Mouse (Mus musculus): ENCODE measurements at regions not wholly inside any gene's neighbourhood (a gene's known extent, or its start where the extent isn't known, plus 50 kb on each side); places are given as distances from the start of the nearest gene placed in this dataset.
A peak's percentile ranks its signal among the peaks of the same experiment; 100 is the strongest.

DNA sequence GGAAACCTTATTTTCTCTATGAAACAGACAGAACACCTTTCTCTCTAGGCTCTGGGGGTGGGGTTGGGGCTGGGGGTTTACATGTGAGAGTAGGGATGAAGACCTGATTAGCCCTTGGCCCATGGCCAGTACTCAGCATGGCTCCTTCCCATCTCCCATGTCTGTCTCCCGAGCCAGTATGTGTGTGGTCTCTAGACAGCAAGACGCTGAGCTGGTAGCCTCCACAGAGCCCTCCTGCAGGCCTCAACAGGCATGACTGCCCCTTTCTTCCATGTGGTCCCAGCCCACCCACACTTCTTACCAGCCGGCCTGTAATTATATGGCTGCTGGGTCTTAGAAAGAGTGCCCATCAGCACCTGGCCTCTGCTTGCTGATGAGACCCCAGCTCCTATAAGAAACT lies 84.2 kb upstream of the Bod1 start:
- Histone ChIP-seq H3K4me3 (ENCODE audit: insufficient read depth, low read depth, low read length) (no peak overlapping the region), H3K36me3 (ENCODE audit: control insufficient read depth, insufficient read depth, low read length) (no peaks in the 10 kb centered on the region), H3K27me3 (replicated peaks; ENCODE audit: control insufficient read depth, insufficient read depth, low read length) (no peaks in the 10 kb centered on the region), H3K27ac (ENCODE audit: insufficient read depth, low read depth, low read length) (no peak overlapping the region), H3K4me1 (ENCODE audit: control insufficient read depth, insufficient read depth, low read length) (peaks cover 4% of the 10 kb centered on the region)
- TF ChIP-seq CTCF (conservative IDR thresholded peaks at IDR 0.05; ENCODE audit: insufficient read depth, insufficient read length, low read depth, low read length) (no peak), POLR2A (IDR thresholded peaks at IDR 0.05; ENCODE audit: low read depth, low read length) (no peak)
- WGBS: 96% methylated on average over 3 of the region's 3 CpGs
- no peak for DNase-seq

- no peak for TF ChIP-seq CTCF (conservative IDR thresholded peaks at IDR 0.05; ENCODE audit: insufficient read depth, insufficient read length, low read depth, low read length)
- TF ChIP-seq POLR2A (IDR thresholded peaks at IDR 0.05; ENCODE audit: low read depth, low read length): no peak
- 76% methylated on average over 10 of the region's 10 CpGs for WGBS
- Histone ChIP-seq H3K4me3 (ENCODE audit: insufficient read depth, low read depth, low read length) (no peak overlapping the region), H3K27me3 (replicated peaks; ENCODE audit: control insufficient read depth, insufficient read depth, low read length) (no peaks in the 10 kb centered on the region), H3K27ac (ENCODE audit: insufficient read depth, low read depth, low read length) (0 out of 2 replicates have a peak overlapping the region, but pooled peaks have one; percentile 7), H3K36me3 (ENCODE audit: control insufficient read depth, insufficient read depth, low read length) (no peaks in the 10 kb centered on the region), H3K4me1 (ENCODE audit: control insufficient read depth, insufficient read depth, low read length) (peaks cover 4% of the 10 kb centered on the region)
- DNase-seq: peak; percentile 67
Observed at GRCm38 (mm10) chr11:31756355-31757145, 84.9 kb upstream of the Bod1 start.

GRCm38 (mm10) chr11:31759868-31760765 lies 88.4 kb upstream of the Bod1 start:
- Histone ChIP-seq H3K27ac (ENCODE audit: insufficient read depth, low read depth, low read length) (no peak overlapping the region), H3K27me3 (replicated peaks; ENCODE audit: control insufficient read depth, insufficient read depth, low read length) (no peaks in the 10 kb centered on the region), H3K36me3 (ENCODE audit: control insufficient read depth, insufficient read depth, low read length) (no peaks in the 10 kb centered on the region), H3K4me3 (ENCODE audit: insufficient read depth, low read depth, low read length) (no peak overlapping the region), H3K4me1 (ENCODE audit: control insufficient read depth, insufficient read depth, low read length) (peaks cover 4% of the 10 kb centered on the region)
- peak; percentile 41 for DNase-seq
- 63% methylated on average over 9 of the region's 9 CpGs for WGBS
- TF ChIP-seq CTCF (conservative IDR thresholded peaks at IDR 0.05; ENCODE audit: insufficient read depth, insufficient read length, low read depth, low read length) (0 out of 2 replicates have a peak, but pooled peaks have one; percentile 22), POLR2A (IDR thresholded peaks at IDR 0.05; ENCODE audit: low read depth, low read length) (no peak)

GRCm38 (mm10) chr11:31763856-31764255 lies 92.2 kb upstream of the Bod1 start:
- Histone ChIP-seq H3K4me3 (ENCODE audit: insufficient read depth, low read depth, low read length) (no peak overlapping the region), H3K4me1 (ENCODE audit: control insufficient read depth, insufficient read depth, low read length) (peaks cover 20% of the 10 kb centered on the region), H3K27me3 (replicated peaks; ENCODE audit: control insufficient read depth, insufficient read depth, low read length) (no peaks in the 10 kb centered on the region), H3K27ac (ENCODE audit: insufficient read depth, low read depth, low read length) (no peak overlapping the region), H3K36me3 (ENCODE audit: control insufficient read depth, insufficient read depth, low read length) (no peaks in the 10 kb centered on the region)
- DNase-seq: no peak
- 89% methylated on average over 3 of the region's 3 CpGs for WGBS
- no peak for TF ChIP-seq CTCF (conservative IDR thresholded peaks at IDR 0.05; ENCODE audit: insufficient read depth, insufficient read length, low read depth, low read length)
- TF ChIP-seq POLR2A (IDR thresholded peaks at IDR 0.05; ENCODE audit: low read depth, low read length): no peak

DNA sequence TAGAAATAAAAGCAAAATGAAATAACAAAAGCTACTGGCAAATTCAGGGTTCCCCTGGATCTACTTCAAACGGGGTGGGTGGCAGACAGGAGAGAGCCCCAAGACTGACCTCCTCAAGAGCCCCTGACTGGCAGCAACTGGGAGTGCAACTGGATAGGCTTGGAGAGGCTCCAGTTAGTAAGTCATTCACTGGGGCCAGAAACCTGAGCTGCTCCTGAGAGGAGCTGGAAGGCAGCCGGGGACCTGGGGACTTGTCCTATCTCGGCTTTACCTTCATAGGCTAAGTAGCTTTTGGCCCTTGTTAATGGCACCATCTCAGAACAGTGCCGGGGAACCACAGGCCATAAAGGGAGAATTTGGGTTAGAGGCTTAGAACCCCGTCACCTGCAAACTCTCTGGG lies 94.6 kb upstream of the Bod1 start:
- H3K27me3 ChIP-seq (replicated peaks; ENCODE audit: control insufficient read depth, insufficient read depth, low read length): no peaks in the 10 kb centered on the region
- WGBS: 67% methylated on average over 5 of the region's 5 CpGs
- H3K4me3 ChIP-seq (ENCODE audit: insufficient read depth, low read depth, low read length): no peak overlapping the region
- H3K36me3 ChIP-seq (ENCODE audit: control insufficient read depth, insufficient read depth, low read length): no peaks in the 10 kb centered on the region
- peaks cover 35% of the 10 kb centered on the region for H3K4me1 ChIP-seq (ENCODE audit: control insufficient read depth, insufficient read depth, low read length)
- H3K27ac ChIP-seq (ENCODE audit: insufficient read depth, low read depth, low read length): no peak overlapping the region; the same call in 1 of the 2 replicates
- DNase-seq: peak; percentile 53
- TF ChIP-seq POLR2A (IDR thresholded peaks at IDR 0.05; ENCODE audit: low read depth, low read length): no peak
- TF ChIP-seq CTCF (conservative IDR thresholded peaks at IDR 0.05; ENCODE audit: insufficient read depth, insufficient read length, low read depth, low read length): no peak

DNA sequence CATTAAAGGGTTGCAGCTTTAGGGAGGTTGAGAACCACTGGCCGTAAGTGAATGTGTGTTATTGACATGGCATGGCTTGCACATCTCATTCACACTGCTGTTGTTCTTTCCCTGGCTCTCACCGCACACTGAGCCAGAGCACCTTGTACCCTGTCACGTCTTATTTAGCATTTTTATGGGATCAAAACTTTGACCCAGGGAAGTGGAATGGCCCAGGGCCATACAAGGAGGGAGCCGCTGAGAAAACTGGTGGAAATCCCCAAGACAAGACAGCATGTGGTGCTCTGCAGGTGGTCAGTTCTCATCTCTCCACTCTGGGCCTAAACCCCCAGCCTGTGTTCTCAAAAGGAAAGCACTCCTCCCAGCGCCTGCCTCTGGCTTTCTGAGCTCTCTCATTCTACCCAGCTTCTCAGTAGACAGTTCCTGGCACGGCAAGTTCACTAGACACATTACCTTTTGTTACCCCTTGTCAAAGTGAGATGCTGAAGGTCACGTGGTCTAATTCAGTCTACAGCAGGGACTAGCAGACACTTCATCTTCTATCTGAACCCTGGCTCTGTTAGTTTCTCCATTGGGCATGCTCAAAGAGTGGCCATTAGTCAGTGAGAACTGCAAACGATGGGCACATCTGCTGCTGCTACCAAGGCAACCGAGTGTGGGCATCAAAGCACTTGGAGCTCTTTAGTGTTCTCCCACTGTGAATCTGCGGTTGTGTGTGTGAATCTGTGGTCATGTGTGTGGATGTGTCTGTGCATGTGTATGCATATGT lies 96.2 kb upstream of the Bod1 start:
- Histone ChIP-seq H3K36me3 (ENCODE audit: control insufficient read depth, insufficient read depth, low read length) (no peaks in the 10 kb centered on the region), H3K4me1 (ENCODE audit: control insufficient read depth, insufficient read depth, low read length) (peaks cover 41% of the 10 kb centered on the region), H3K4me3 (ENCODE audit: insufficient read depth, low read depth, low read length) (no peak overlapping the region), H3K27me3 (replicated peaks; ENCODE audit: control insufficient read depth, insufficient read depth, low read length) (no peaks in the 10 kb centered on the region), H3K27ac (ENCODE audit: insufficient read depth, low read depth, low read length) (peak overlapping the region; percentile 71)
- DNase-seq: peak; percentile 85
- WGBS: 49% methylated on average over 10 of the region's 10 CpGs
- TF ChIP-seq POLR2A (IDR thresholded peaks at IDR 0.05; ENCODE audit: low read depth, low read length) (no peak), CTCF (conservative IDR thresholded peaks at IDR 0.05; ENCODE audit: insufficient read depth, insufficient read length, low read depth, low read length) (no peak)

Data from kidney, adult 2 months (tissue).